Mouse (Mus musculus): Measurements from ENCODE around the gene Dtwd1. TPM values are rescaled to one million over a fixed set of nuclear protein-coding genes. Genes with fewer than 3 reads are reported as not detected.
"Not testable (repeated sequence)": the region's sequence is repeated elsewhere in the genome, so short reads cannot be mapped to it uniquely, and the experiment has no call there.

Gene Dtwd1
- polyA plus RNA-seq, 1 experiment from 2014 or later: 16.8 TPM

DNA sequence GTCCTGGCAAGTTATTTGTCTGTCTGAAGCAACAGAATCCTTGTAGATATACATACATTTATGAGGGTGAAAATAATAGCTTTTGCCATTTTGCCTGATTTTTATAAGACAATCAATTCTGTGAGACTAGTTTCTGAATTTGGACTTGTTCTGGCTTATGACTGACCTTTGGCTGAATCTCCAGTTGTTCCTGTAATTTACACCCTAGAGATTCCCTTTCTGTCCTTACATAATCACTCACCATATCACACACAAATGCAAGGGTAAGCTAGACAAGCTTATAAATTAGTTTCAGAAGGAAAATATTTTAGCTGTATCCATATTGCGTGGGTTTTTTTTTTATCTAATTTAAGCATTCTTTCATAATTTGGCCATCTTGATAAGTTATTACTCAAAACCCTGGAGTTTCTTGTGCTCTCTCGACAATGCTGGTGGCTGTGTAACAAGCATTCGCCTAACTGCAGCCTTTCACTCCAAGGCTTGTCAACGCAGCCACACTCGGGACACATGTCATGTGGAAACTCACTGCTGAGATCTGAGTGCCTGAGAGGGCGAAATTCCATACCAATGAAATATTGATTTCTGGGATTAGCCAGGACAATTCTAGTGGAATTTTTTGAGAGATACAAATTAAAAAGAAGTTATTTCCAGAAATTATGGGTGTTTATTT, 59.2 kb downstream of the Dtwd1 start:
- H3K9me3 ChIP-seq: no peaks in the 10 kb centered on the region
- H3K9ac ChIP-seq: no peak overlapping the region
- no peak overlapping the region for H3K27ac ChIP-seq (replicated peaks)
- no peak overlapping the region for H3K4me2 ChIP-seq
- H3K36me3 ChIP-seq: no peaks in the 10 kb centered on the region
- no peaks in the 10 kb centered on the region for H3K27me3 ChIP-seq (replicated peaks)
- 56% methylated on average over 6 of the region's 6 CpGs for WGBS
- no peaks in the 10 kb centered on the region for H3K4me1 ChIP-seq
- no peak for ATAC-seq (ENCODE audit: extremely low read depth, insufficient number of reproducible peaks, low FRiP score, low TSS enrichment)
- no peak overlapping the region for H3K4me3 ChIP-seq

DNA sequence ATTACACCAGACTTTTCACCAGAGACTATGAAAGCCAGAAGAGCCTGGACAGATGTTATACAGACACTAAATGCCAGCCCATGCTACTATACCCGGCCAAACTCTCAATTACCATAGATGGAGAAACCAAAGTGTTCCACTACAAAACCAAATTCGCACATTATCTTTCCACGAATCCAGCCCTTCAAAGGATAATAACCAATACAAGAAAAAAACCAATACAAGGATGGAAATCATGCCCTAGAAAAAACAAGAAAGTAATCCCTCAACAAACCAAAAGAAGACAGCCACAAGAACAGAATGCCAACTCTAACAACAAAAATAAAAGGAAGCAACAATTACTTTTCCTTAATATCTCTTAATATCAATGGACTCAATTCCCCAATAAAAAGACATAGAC, 62.9 kb downstream of the Dtwd1 start, which contains the start of gene Gm17555:
Gene Gm17555, plus strand, starts transcription at position 301 of the 400 bp plus-strand sequence.
- H3K27me3 ChIP-seq (replicated peaks); H3K36me3 ChIP-seq; H3K9me3 ChIP-seq; H3K4me2 ChIP-seq; H3K4me1 ChIP-seq; H3K9ac ChIP-seq; ATAC-seq (ENCODE audit: extremely low read depth, insufficient number of reproducible peaks, low FRiP score, low TSS enrichment); H3K27ac ChIP-seq (replicated peaks); H3K4me3 ChIP-seq: not testable (repeated sequence)
- WGBS: 70% methylated on average over 3 of the region's 3 CpGs

Other genes with a start within 250 kb of the Dtwd1 start
- gene Fgf7, start 117.5 kb upstream of the Dtwd1 start, polyA plus RNA-seq (2015; fragmentation: Nextera tagmentation; extraction: Ambion mirVana): 0.60 and 0.76 TPM in 2 replicates
- not detected in 2 replicates for gene Fam227b, start 137 bp upstream of the Dtwd1 start, polyA plus RNA-seq (2015; fragmentation: Nextera tagmentation; extraction: Ambion mirVana)
- gene Gm17555, start 63.0 kb downstream of the Dtwd1 start, polyA plus RNA-seq (2015; fragmentation: Nextera tagmentation; extraction: Ambion mirVana): not detected in 2 replicates

All from heart, embryonic 13.5 days (tissue).